Mouse (Mus musculus) MEL (cell line): ENCODE results near the gene C8b. TPM values are rescaled to one million over a fixed set of nuclear protein-coding genes. Genes with fewer than 3 reads are reported as not detected.

Source experiments
- DNase-seq: peaks from one replicate; pipeline ENCODE4 v3.0.0; 2011; ENCODE audit warnings: low read depth, low spot score
- H3K27ac ChIP-seq: 2 replicates; pipeline ENCODE4 v1.5.1; 2012; ENCODE audit warnings: low read depth, mild to moderate bottlenecking, control low read depth, low read length, moderate library complexity; ENCODE audit not compliant: control insufficient read depth
- H3K27me3 ChIP-seq, 2 experiments: fragments of 150-350 bp in 1 of 2; sonication (generic) in 1 of 2; 2 replicates each; pipeline ENCODE4 v1.6.1; 2012; ENCODE audit warnings: low read length in 2 of 2, mild to moderate bottlenecking in 2 of 2, improper control_type of control experiment in 1 of 2, moderate library complexity in 1 of 2; ENCODE audit not compliant: insufficient read depth in 2 of 2, control insufficient read depth in 1 of 2
- H3K36me3 ChIP-seq, 2 experiments: 2 replicates each; pipeline ENCODE4 v1.6.1; 2012 to 2014; ENCODE audit warnings: low read length in 2 of 2, improper control_type of control experiment in 1 of 2, inconsistent platforms in 1 of 2, mild to moderate bottlenecking in 1 of 2; ENCODE audit not compliant: insufficient read depth in 2 of 2, control insufficient read depth in 1 of 2
- H3K4me1 ChIP-seq, 2 experiments: fragments of 150-350 bp in 1 of 2; sonication (generic) in 1 of 2; 2 replicates each; pipeline ENCODE4 v1.6.1; 2012; ENCODE audit warnings: low read length in 2 of 2, improper control_type of control experiment in 1 of 2, mild to moderate bottlenecking in 1 of 2; ENCODE audit not compliant: insufficient read depth in 2 of 2, control insufficient read depth in 1 of 2
- H3K4me3 ChIP-seq, 2 experiments: fragments of 150-350 bp in 1 of 2; sonication (generic) in 1 of 2; 2 replicates each; pipeline ENCODE4 v1.5.1; 2012; ENCODE audit warnings: low read depth in 2 of 2, low read length in 2 of 2, mild to moderate bottlenecking in 2 of 2, moderate library complexity in 2 of 2, control low read depth in 1 of 2, improper control_type of control experiment in 1 of 2; ENCODE audit not compliant: control insufficient read depth in 1 of 2, insufficient read depth in 1 of 2
- H3K79me2 ChIP-seq: 2 replicates; pipeline ENCODE4 v1.6.1; 2012; ENCODE audit warnings: mild to moderate bottlenecking, low read length, moderate library complexity; ENCODE audit not compliant: control insufficient read depth, poor library complexity, insufficient read depth
- H3K9ac ChIP-seq: 2 replicates; pipeline ENCODE4 v1.6.1; 2012; ENCODE audit warnings: low read depth, mild to moderate bottlenecking, control low read depth, low read length, moderate library complexity; ENCODE audit not compliant: control insufficient read depth, poor library complexity, severe bottlenecking
- H3K9me3 ChIP-seq: fragments of 150-350 bp; sonication (generic); replicated peaks from 2 replicates; pipeline ENCODE4 v1.6.1; 2012; ENCODE audit warnings: mild to moderate bottlenecking, low read length, improper control_type of control experiment, moderate library complexity; ENCODE audit not compliant: insufficient read depth
- BHLHE40 ChIP-seq: IDR thresholded peaks from 2 replicates; pipeline ENCODE4 v1.6.1; 2012; ENCODE audit warnings: low read depth, mild to moderate bottlenecking, inconsistent platforms, low read length, improper control_type of control experiment, borderline replicate concordance
- CHD1 ChIP-seq: IDR thresholded peaks from 2 replicates; pipeline ENCODE4 v1.6.1; 2012; ENCODE audit warnings: low read depth, mild to moderate bottlenecking, inconsistent platforms, low read length, improper control_type of control experiment
- CHD2 ChIP-seq: IDR thresholded peaks from 2 replicates; pipeline ENCODE4 v1.6.1; 2011; ENCODE audit warnings: low read length, improper control_type of control experiment
- CTCF ChIP-seq, 3 experiments: IDR thresholded peaks in 2 of 3; conservative IDR thresholded peaks in 1 of 3; 2 replicates each; pipeline ENCODE4 v1.5.1; 2011 to 2012; ENCODE audit warnings: low read length in 3 of 3, low read depth in 2 of 3, mild to moderate bottlenecking in 2 of 3, improper control_type of control experiment in 1 of 3, inconsistent platforms in 1 of 3, mixed read lengths in 1 of 3, moderate library complexity in 1 of 3; ENCODE audit not compliant: control insufficient read depth in 1 of 3, insufficient read depth in 1 of 3, poor library complexity in 1 of 3, severe bottlenecking in 1 of 3
- E2F4 ChIP-seq: IDR thresholded peaks from 2 replicates; pipeline ENCODE4 v1.6.1; 2011; ENCODE audit warnings: low read depth, low read length, improper control_type of control experiment, borderline replicate concordance
- ELF1 ChIP-seq: IDR thresholded peaks from 2 replicates; pipeline ENCODE4 v1.6.1; 2014; ENCODE audit warnings: low read depth, mild to moderate bottlenecking, inconsistent platforms, low read length, improper control_type of control experiment, moderate library complexity
- ETS1 ChIP-seq: IDR thresholded peaks from 2 replicates; pipeline ENCODE4 v1.6.1; 2012; ENCODE audit warnings: low read depth, mild to moderate bottlenecking, inconsistent platforms, low read length, improper control_type of control experiment, moderate library complexity
- GABPA ChIP-seq: IDR thresholded peaks from 2 replicates; pipeline ENCODE4 v1.6.1; 2012; ENCODE audit warnings: low read depth, mild to moderate bottlenecking, inconsistent platforms, low read length, improper control_type of control experiment, moderate library complexity
- GATA1 ChIP-seq: IDR thresholded peaks from 2 replicates; pipeline ENCODE4 v1.6.1; 2011; ENCODE audit warnings: low read depth, low read length, improper control_type of control experiment
- KAT2A ChIP-seq: conservative IDR thresholded peaks from 2 replicates; pipeline ENCODE4 v1.6.1; 2012; ENCODE audit warnings: low read depth, low read length, improper control_type of control experiment, inconsistent platforms
- MAFK ChIP-seq: IDR thresholded peaks from 2 replicates; pipeline ENCODE4 v1.6.1; 2011; ENCODE audit warnings: low read depth, mild to moderate bottlenecking, low read length, improper control_type of control experiment, borderline replicate concordance
- MAX ChIP-seq: IDR thresholded peaks from 2 replicates; pipeline ENCODE4 v1.6.1; 2011; ENCODE audit warnings: low read length, improper control_type of control experiment
- MEF2A ChIP-seq: IDR thresholded peaks from 2 replicates; pipeline ENCODE4 v1.6.1; 2014; ENCODE audit warnings: low read depth, mild to moderate bottlenecking, inconsistent platforms, low read length, improper control_type of control experiment; ENCODE audit not compliant: poor library complexity, insufficient replicate concordance, severe bottlenecking; ENCODE audit errors: extremely low read depth
- MXI1 ChIP-seq: IDR thresholded peaks from 2 replicates; pipeline ENCODE4 v1.6.1; 2011; ENCODE audit warnings: mild to moderate bottlenecking, low read depth, low read length, improper control_type of control experiment
- MYC ChIP-seq: IDR thresholded peaks from 2 replicates; pipeline ENCODE4 v1.6.1; 2011; ENCODE audit warnings: low read depth, mild to moderate bottlenecking, low read length, improper control_type of control experiment, moderate library complexity
- NELFE ChIP-seq: IDR thresholded peaks from 2 replicates; pipeline ENCODE4 v1.6.1; 2011; ENCODE audit warnings: low read depth, low read length, improper control_type of control experiment
- POLR2AphosphoS2 ChIP-seq: IDR thresholded peaks from 2 replicates; pipeline ENCODE4 v1.6.1; 2011; ENCODE audit warnings: low read length, improper control_type of control experiment
- POLR2AphosphoS5 ChIP-seq: IDR thresholded peaks from 2 replicates; pipeline ENCODE4 v1.6.1; 2012; ENCODE audit warnings: low read depth, borderline replicate concordance, mild to moderate bottlenecking, inconsistent platforms, low read length, moderate library complexity, mixed read lengths
- RAD21 ChIP-seq: IDR thresholded peaks from 2 replicates; pipeline ENCODE4 v1.6.1; 2011; ENCODE audit warnings: mild to moderate bottlenecking, low read depth, low read length, improper control_type of control experiment
- RCOR1 ChIP-seq: IDR thresholded peaks from 2 replicates; pipeline ENCODE4 v1.6.1; 2012; ENCODE audit warnings: low read depth, mild to moderate bottlenecking, inconsistent platforms, low read length, improper control_type of control experiment
- SIN3A ChIP-seq: IDR thresholded peaks from 2 replicates; pipeline ENCODE4 v1.6.1; 2012; ENCODE audit warnings: low read length, improper control_type of control experiment, inconsistent platforms
- TAL1 ChIP-seq: IDR thresholded peaks from 2 replicates; pipeline ENCODE4 v1.6.1; 2012; ENCODE audit warnings: mild to moderate bottlenecking, inconsistent platforms, low read length, moderate library complexity, mixed read lengths
- TBP ChIP-seq: IDR thresholded peaks from 2 replicates; pipeline ENCODE4 v1.8.0; 2011; ENCODE audit warnings: low read depth, low read length, improper control_type of control experiment
- TCF12 ChIP-seq: IDR thresholded peaks from 2 replicates; pipeline ENCODE4 v1.6.1; 2014; ENCODE audit warnings: low read depth, mild to moderate bottlenecking, inconsistent platforms, low read length, improper control_type of control experiment, moderate library complexity
- USF2 ChIP-seq, 2 experiments: IDR thresholded peaks; 2 replicates each; pipeline ENCODE4 v1.6.1; 2011 to 2012; ENCODE audit warnings: improper control_type of control experiment in 2 of 2, low read length in 2 of 2, borderline replicate concordance in 1 of 2, inconsistent platforms in 1 of 2, low read depth in 1 of 2, mild to moderate bottlenecking in 1 of 2; ENCODE audit not compliant: insufficient read depth in 1 of 2
- ZC3H11A ChIP-seq: IDR thresholded peaks from 2 replicates; pipeline ENCODE4 v1.6.1; 2012; ENCODE audit warnings: low read depth, mild to moderate bottlenecking, inconsistent platforms, low read length, improper control_type of control experiment
- ZKSCAN1 ChIP-seq: IDR thresholded peaks from 2 replicates; pipeline ENCODE4 v1.6.1; 2012; ENCODE audit warnings: low read depth, mild to moderate bottlenecking, inconsistent platforms, low read length, improper control_type of control experiment, moderate library complexity
- ZMIZ1 ChIP-seq: IDR thresholded peaks from 2 replicates; pipeline ENCODE4 v1.6.1; 2012; ENCODE audit warnings: low read depth, mild to moderate bottlenecking, inconsistent platforms, low read length, improper control_type of control experiment, moderate library complexity
- ZNF384 ChIP-seq: IDR thresholded peaks from 2 replicates; pipeline ENCODE4 v1.6.1; 2012; ENCODE audit warnings: low read depth, mild to moderate bottlenecking, inconsistent platforms, low read length, improper control_type of control experiment
- polyA plus RNA-seq, 2 experiments: library from polyadenylated mRNA; stranded (reverse) in 1 of 2; unstranded in 1 of 2; fragments of >175 nt in 1 of 2; fragments of >200 nt in 1 of 2; gene quantifications; 2 replicates each; pipeline versions ENCODE4 v1.2.1 to v1.2.4; 2012; ENCODE audit warnings: low replicate concordance in 2 of 2, low read depth in 1 of 2; ENCODE audit not compliant: insufficient read length in 2 of 2, insufficient read depth in 1 of 2, missing spikeins in 1 of 2
- total RNA-seq: library from RNA; depleted of rRNA; stranded (reverse); fragments of 300-350 nt; gene quantifications from 2 replicates; pipeline ENCODE4 v1.2.3, GENCODE M21; 2012

Gene C8b
- total and polyA plus RNA-seq, 3 experiments = not detected

DNA sequence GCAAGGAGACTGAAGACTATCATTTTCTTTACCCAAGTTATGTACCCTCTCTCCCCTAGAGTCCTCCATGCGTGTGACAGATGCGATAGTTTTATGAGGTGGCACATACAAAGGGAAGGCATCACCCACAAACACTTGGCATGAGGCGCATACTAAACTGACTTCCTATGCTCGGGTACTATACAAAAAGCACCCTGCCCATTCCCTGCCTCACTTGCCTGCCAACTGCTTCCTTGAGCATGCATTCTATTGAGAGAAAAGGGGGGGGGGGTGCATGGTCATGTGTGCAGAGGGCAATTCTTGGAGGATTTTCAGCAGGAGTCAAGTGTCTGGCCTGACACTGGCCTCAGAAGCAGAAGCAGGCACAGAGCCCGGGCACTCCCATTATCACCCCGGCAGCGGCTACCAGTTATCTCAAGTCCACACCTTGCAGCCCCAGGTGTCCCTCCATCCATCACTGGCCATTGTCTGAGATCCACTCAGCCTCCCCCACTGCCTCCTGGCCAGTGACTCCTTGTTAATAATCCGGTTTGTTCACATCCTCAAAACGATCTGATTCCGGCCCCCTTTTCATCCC, 44.7 kb downstream of the C8b start:
- TF ChIP-seq RCOR1 (no peak), MEF2A (no peak), KAT2A (no peak), MAX (no peak), BHLHE40 (no peak), USF2 (IDR thresholded peaks at IDR 0.05; ENCODE audit: borderline replicate concordance in 1 of 2, insufficient read depth in 1 of 2, low read depth in 1 of 2, low read length in 2 of 2) (no peak), MXI1 (no peak), ETS1 (no peak), TCF12 (no peak), ZNF384 (no peak), NELFE (no peak), ZC3H11A (no peak), MAFK (no peak), SIN3A (no peak), GATA1 (no peak)
- no peaks in the 10 kb centered on the region for H3K9me3 ChIP-seq

DNA sequence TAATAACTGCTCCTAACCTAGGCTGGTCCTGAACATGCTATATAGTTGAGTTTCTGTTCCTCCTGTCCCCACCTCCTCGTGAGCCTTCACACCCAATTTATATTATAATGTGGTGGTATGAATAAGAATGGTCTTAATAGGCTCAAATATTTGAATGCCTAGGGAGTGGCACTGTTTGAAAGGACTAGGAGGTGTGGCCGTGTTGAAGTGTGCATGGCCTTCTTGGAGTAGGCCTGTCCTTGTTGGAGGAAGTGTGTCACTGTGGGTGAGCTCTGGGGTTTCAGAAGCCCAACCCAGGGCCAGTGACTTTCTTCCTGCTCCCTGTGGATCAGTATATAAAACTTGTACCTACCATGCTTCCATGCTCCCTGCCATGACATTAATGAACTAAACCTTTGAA, 47.5 kb downstream of the C8b start:
- no peaks in the 10 kb centered on the region for H3K79me2 ChIP-seq
- DNase-seq = no peak
- no peaks in the 10 kb centered on the region for H3K27me3 ChIP-seq
- H3K4me1 ChIP-seq = no peaks in the 10 kb centered on the region
- no peak overlapping the region for H3K27ac ChIP-seq
- H3K9me3 ChIP-seq = no peaks in the 10 kb centered on the region
- H3K36me3 ChIP-seq = no peaks in the 10 kb centered on the region
- H3K4me3 ChIP-seq = no peak overlapping the region
- TF ChIP-seq TBP = no peak
- TF ChIP-seq POLR2AphosphoS2 = no peak
- TF ChIP-seq CHD2 = no peak
- TF ChIP-seq MYC = no peak
- no peak for TF ChIP-seq ELF1
- no peak for TF ChIP-seq ZNF384
- TF ChIP-seq MEF2A = no peak
- TF ChIP-seq ZKSCAN1 = no peak
- TF ChIP-seq MXI1 = no peak
- no peak for TF ChIP-seq CTCF (IDR thresholded peaks at IDR 0.05 in 2 of 3, conservative IDR thresholded peaks at IDR 0.05 in 1 of 3; ENCODE audit: control insufficient read depth in 1 of 3, insufficient read depth in 1 of 3, low read depth in 2 of 3, low read length in 3 of 3, poor library complexity in 1 of 3, severe bottlenecking in 1 of 3)
- no peak for TF ChIP-seq RAD21
- no peak for TF ChIP-seq ZMIZ1
- no peak for TF ChIP-seq ZC3H11A
- no peak for TF ChIP-seq CHD1
- TF ChIP-seq POLR2AphosphoS5 = no peak
- TF ChIP-seq E2F4 = no peak
- TF ChIP-seq USF2 (IDR thresholded peaks at IDR 0.05; ENCODE audit: borderline replicate concordance in 1 of 2, insufficient read depth in 1 of 2, low read depth in 1 of 2, low read length in 2 of 2) = no peak
- TF ChIP-seq GABPA = no peak
- no peak for TF ChIP-seq TAL1
- TF ChIP-seq, all 39 proteins: peak for 0
- H3K9ac ChIP-seq = no peak overlapping the region

More for the DNA sequence above, 44.7 kb downstream of the C8b start:
- Histone ChIP-seq H3K79me2 (no peaks in the 10 kb centered on the region), H3K9ac (no peak overlapping the region), H3K27ac (no peak overlapping the region), H3K27me3 (no peaks in the 10 kb centered on the region), H3K4me1 (no peaks in the 10 kb centered on the region), H3K36me3 (no peaks in the 10 kb centered on the region), H3K4me3 (no peak overlapping the region)
- DNase-seq = no peak
